Mouse (Mus musculus): ENCODE data around the gene Skap1. TPM values are rescaled to one million over a fixed set of nuclear protein-coding genes. Genes with fewer than 3 reads are reported as not detected.

Skap1 gene
- polyA plus RNA-seq, 1 experiment from 2014 or later, result 0.23 TPM

- ATAC-seq (ENCODE audit: insufficient number of reproducible peaks, insufficient read depth, low FRiP score, low read depth), result no peak
- WGBS, result 55% methylated on average over 7 of the region's 7 CpGs
- H3K36me3 ChIP-seq (ENCODE audit: control insufficient read depth, insufficient read depth, low read length), result no peaks in the 10 kb centered on the region
- H3K27ac ChIP-seq (replicated peaks in 1 of 2; ENCODE audit: control insufficient read depth in 1 of 2, insufficient read depth in 1 of 2, low read depth in 2 of 2, low read length in 2 of 2), result no peak overlapping the region
- peaks cover 4 to 12% of the 10 kb centered on the region in 2 experiments; a peak in 3 of 4 replicates for H3K4me1 ChIP-seq (ENCODE audit: control insufficient read depth in 2 of 2, insufficient read depth in 2 of 2, low read length in 2 of 2)
- no peak overlapping the region for H3K4me2 ChIP-seq (ENCODE audit: low read length)
- no peaks in the 10 kb centered on the region for H3K9me3 ChIP-seq (ENCODE audit: control insufficient read depth, low read length)
- no peak overlapping the region for H3K4me3 ChIP-seq (ENCODE audit: control insufficient read depth in 1 of 2, insufficient read depth in 1 of 2, low read depth in 1 of 2, low read length in 2 of 2)
- peaks cover 52% of the 10 kb centered on the region for H3K27me3 ChIP-seq (ENCODE audit: control insufficient read depth, insufficient read depth, low read length)
- H3K9ac ChIP-seq (ENCODE audit: low read length), result no peak overlapping the region
Observed at GRCm38 (mm10) chr11:96466382-96466781, 2.0 kb downstream of the Skap1 start.

GRCm38 (mm10) chr11:96466987-96467386 lies 2.6 kb downstream of the Skap1 start:
- H3K9ac ChIP-seq (ENCODE audit: low read length), result no peak overlapping the region
- H3K27me3 ChIP-seq (ENCODE audit: control insufficient read depth, insufficient read depth, low read length), result peaks cover 46% of the 10 kb centered on the region
- no peak overlapping the region for H3K4me2 ChIP-seq (ENCODE audit: low read length)
- H3K4me1 ChIP-seq (ENCODE audit: control insufficient read depth in 2 of 2, insufficient read depth in 2 of 2, low read length in 2 of 2), result peaks cover 4 to 9% of the 10 kb centered on the region in 2 experiments; a peak in 3 of 4 replicates
- ATAC-seq (ENCODE audit: insufficient number of reproducible peaks, insufficient read depth, low FRiP score, low read depth), result no peak
- H3K9me3 ChIP-seq (ENCODE audit: control insufficient read depth, low read length), result no peaks in the 10 kb centered on the region
- H3K4me3 ChIP-seq (ENCODE audit: control insufficient read depth in 1 of 2, insufficient read depth in 1 of 2, low read depth in 1 of 2, low read length in 2 of 2), result no peak overlapping the region
- 67% methylated on average over 7 of the region's 7 CpGs for WGBS
- H3K27ac ChIP-seq (replicated peaks in 1 of 2; ENCODE audit: control insufficient read depth in 1 of 2, insufficient read depth in 1 of 2, low read depth in 2 of 2, low read length in 2 of 2), result no peak overlapping the region
- H3K36me3 ChIP-seq (ENCODE audit: control insufficient read depth, insufficient read depth, low read length), result no peaks in the 10 kb centered on the region

- WGBS, result 18% methylated on average over 9 of the region's 9 CpGs
- Histone ChIP-seq H3K36me3 (ENCODE audit: control insufficient read depth, insufficient read depth, low read length) (no peaks in the 10 kb centered on the region), H3K4me2 (ENCODE audit: low read length) (no peak overlapping the region), H3K4me1 (ENCODE audit: control insufficient read depth in 2 of 2, insufficient read depth in 2 of 2, low read length in 2 of 2) (peaks cover 0 to 4% of the 10 kb centered on the region in 2 experiments; a peak in 2 of 4 replicates), H3K9ac (ENCODE audit: low read length) (no peak overlapping the region), H3K4me3 (ENCODE audit: control insufficient read depth in 1 of 2, insufficient read depth in 1 of 2, low read depth in 1 of 2, low read length in 2 of 2) (no peak overlapping the region), H3K9me3 (ENCODE audit: control insufficient read depth, low read length) (no peaks in the 10 kb centered on the region), H3K27me3 (ENCODE audit: control insufficient read depth, insufficient read depth, low read length) (peaks cover 35% of the 10 kb centered on the region), H3K27ac (replicated peaks in 1 of 2; ENCODE audit: control insufficient read depth in 1 of 2, insufficient read depth in 1 of 2, low read depth in 2 of 2, low read length in 2 of 2) (no peak overlapping the region)
- ATAC-seq (ENCODE audit: insufficient number of reproducible peaks, insufficient read depth, low FRiP score, low read depth), result no peak
Observed at GRCm38 (mm10) chr11:96468048-96468745, 3.8 kb downstream of the Skap1 start.

- Histone ChIP-seq H3K9me3 (ENCODE audit: control insufficient read depth, low read length) (no peaks in the 10 kb centered on the region), H3K27ac (replicated peaks in 1 of 2; ENCODE audit: control insufficient read depth in 1 of 2, insufficient read depth in 1 of 2, low read depth in 2 of 2, low read length in 2 of 2) (no peak overlapping the region), H3K27me3 (ENCODE audit: control insufficient read depth, insufficient read depth, low read length) (no peaks in the 10 kb centered on the region; the same call in 1 of the 2 replicates), H3K9ac (ENCODE audit: low read length) (no peak overlapping the region), H3K4me1 (ENCODE audit: control insufficient read depth in 2 of 2, insufficient read depth in 2 of 2, low read length in 2 of 2) (no peaks in the 10 kb centered on the region), H3K4me2 (ENCODE audit: low read length) (no peak overlapping the region), H3K36me3 (ENCODE audit: control insufficient read depth, insufficient read depth, low read length) (no peaks in the 10 kb centered on the region), H3K4me3 (ENCODE audit: control insufficient read depth in 1 of 2, insufficient read depth in 1 of 2, low read depth in 1 of 2, low read length in 2 of 2) (no peak overlapping the region)
- no peak for ATAC-seq (ENCODE audit: insufficient number of reproducible peaks, insufficient read depth, low FRiP score, low read depth)
- 84% methylated on average over 3 of the region's 3 CpGs for WGBS
Observed at GRCm38 (mm10) chr11:96482711-96483110, 18.3 kb downstream of the Skap1 start.

GRCm38 (mm10) chr11:96483179-96483578 lies 18.8 kb downstream of the Skap1 start:
- Histone ChIP-seq H3K27me3 (ENCODE audit: control insufficient read depth, insufficient read depth, low read length) (no peaks in the 10 kb centered on the region; the same call in 1 of the 2 replicates), H3K27ac (replicated peaks in 1 of 2; ENCODE audit: control insufficient read depth in 1 of 2, insufficient read depth in 1 of 2, low read depth in 2 of 2, low read length in 2 of 2) (no peak overlapping the region), H3K4me3 (ENCODE audit: control insufficient read depth in 1 of 2, insufficient read depth in 1 of 2, low read depth in 1 of 2, low read length in 2 of 2) (no peak overlapping the region), H3K4me2 (ENCODE audit: low read length) (no peak overlapping the region), H3K9ac (ENCODE audit: low read length) (no peak overlapping the region), H3K36me3 (ENCODE audit: control insufficient read depth, insufficient read depth, low read length) (no peaks in the 10 kb centered on the region), H3K9me3 (ENCODE audit: control insufficient read depth, low read length) (no peaks in the 10 kb centered on the region), H3K4me1 (ENCODE audit: control insufficient read depth in 2 of 2, insufficient read depth in 2 of 2, low read length in 2 of 2) (no peaks in the 10 kb centered on the region)
- no peak for ATAC-seq (ENCODE audit: insufficient number of reproducible peaks, insufficient read depth, low FRiP score, low read depth)

- Histone ChIP-seq H3K4me1 (ENCODE audit: control insufficient read depth in 2 of 2, insufficient read depth in 2 of 2, low read length in 2 of 2) (0 out of 4 replicates have a peak, but pooled peaks cover 2 to 4% of the 10 kb centered on the region in 2 experiments), H3K27me3 (ENCODE audit: control insufficient read depth, insufficient read depth, low read length) (peaks cover 14% of the 10 kb centered on the region), H3K4me3 (ENCODE audit: control insufficient read depth in 1 of 2, insufficient read depth in 1 of 2, low read depth in 1 of 2, low read length in 2 of 2) (no peak overlapping the region), H3K9me3 (ENCODE audit: control insufficient read depth, low read length) (no peaks in the 10 kb centered on the region), H3K4me2 (ENCODE audit: low read length) (no peak overlapping the region), H3K9ac (ENCODE audit: low read length) (no peak overlapping the region), H3K27ac (replicated peaks in 1 of 2; ENCODE audit: control insufficient read depth in 1 of 2, insufficient read depth in 1 of 2, low read depth in 2 of 2, low read length in 2 of 2) (no peak overlapping the region), H3K36me3 (ENCODE audit: control insufficient read depth, insufficient read depth, low read length) (no peaks in the 10 kb centered on the region)
- no peak for ATAC-seq (ENCODE audit: insufficient number of reproducible peaks, insufficient read depth, low FRiP score, low read depth)
- 22% methylated on average over 8 of the region's 8 CpGs for WGBS
Observed at GRCm38 (mm10) chr11:96498481-96498880, 34.1 kb downstream of the Skap1 start.

GRCm38 (mm10) chr11:96501042-96501441 lies 36.6 kb downstream of the Skap1 start:
- 49% methylated on average over 6 of the region's 6 CpGs for WGBS

More at GRCm38 (mm10) chr11:96501042-96501441, 36.6 kb downstream of the Skap1 start:
- Histone ChIP-seq H3K27me3 (ENCODE audit: control insufficient read depth, insufficient read depth, low read length) (peaks cover 14% of the 10 kb centered on the region), H3K4me2 (ENCODE audit: low read length) (no peak overlapping the region), H3K36me3 (ENCODE audit: control insufficient read depth, insufficient read depth, low read length) (no peaks in the 10 kb centered on the region), H3K9ac (ENCODE audit: low read length) (no peak overlapping the region), H3K4me3 (ENCODE audit: control insufficient read depth in 1 of 2, insufficient read depth in 1 of 2, low read depth in 1 of 2, low read length in 2 of 2) (no peak overlapping the region), H3K9me3 (ENCODE audit: control insufficient read depth, low read length) (no peaks in the 10 kb centered on the region), H3K4me1 (ENCODE audit: control insufficient read depth in 2 of 2, insufficient read depth in 2 of 2, low read length in 2 of 2) (0 out of 4 replicates have a peak, but pooled peaks cover 2 to 4% of the 10 kb centered on the region in 2 experiments), H3K27ac (replicated peaks in 1 of 2; ENCODE audit: control insufficient read depth in 1 of 2, insufficient read depth in 1 of 2, low read depth in 2 of 2, low read length in 2 of 2) (no peak overlapping the region)
- no peak for ATAC-seq (ENCODE audit: insufficient number of reproducible peaks, insufficient read depth, low FRiP score, low read depth)
